Mouse (Mus musculus) stomach, postnatal 0 days (tissue): ENCODE measurements around the gene B9d1.

Experiments used
- CTCF ChIP-seq: IDR thresholded peaks from 2 replicates; pipeline ENCODE4 v1.5.1; 2016; ENCODE audit warnings: antibody characterized with exemption, low read depth, mild to moderate bottlenecking, moderate library complexity
- EP300 ChIP-seq: optimal IDR thresholded peaks from 2 replicates; pipeline ENCODE3; 2016; ENCODE audit warnings: antibody characterized with exemption

- TF ChIP-seq CTCF (no peak), EP300 (no peak)
Measured at GRCm38 (mm10) chr11:61503933-61504332, 1.0 kb upstream of the B9d1 start.
